Mouse (Mus musculus) lung, adult 2 months (tissue): ENCODE results near the gene Tnfsf12. TPM values are rescaled to one million over a fixed set of nuclear protein-coding genes. Genes with fewer than 3 reads are reported as not detected.
A peak's percentile ranks its signal among the peaks of the same experiment; 100 is the strongest.

Source experiments
- DNase-seq: peaks from one replicate; pipeline ENCODE4 v3.0.0; 2022
- H3K4me1 ChIP-seq: fragments of 200-500 bp; 2 replicates; pipeline ENCODE4 v1.6.1; 2011; ENCODE audit warnings: low read length; ENCODE audit not compliant: control insufficient read depth, insufficient read depth
- H3K4me3 ChIP-seq: fragments of 200-500 bp; replicated peaks from 2 replicates; pipeline ENCODE3; 2011; ENCODE audit warnings: low read depth, mild to moderate bottlenecking, control low read depth, low read length; ENCODE audit errors: extremely low read depth
- CTCF ChIP-seq: fragments of 200-500 bp; IDR thresholded peaks from 2 replicates; pipeline ENCODE4 v1.5.1; 2011; ENCODE audit warnings: mild to moderate bottlenecking, low read length, control low read depth; ENCODE audit not compliant: insufficient read depth
- POLR2A ChIP-seq: fragments of 200-500 bp; IDR thresholded peaks from 2 replicates; pipeline ENCODE4 v1.6.1; 2011; ENCODE audit warnings: low read depth, mild to moderate bottlenecking, control low read depth, low read length, borderline replicate concordance; ENCODE audit errors: extremely low read depth
- WGBS: fragments of 180-500 bp; shearing (Covaris S2); methylation state at CpG from one replicate; pipeline ENCODE4 v1.1.7; 2018; 5-methylcytosine and 5-hydroxymethylcytosine counted together
- polyA plus RNA-seq: library from polyadenylated mRNA; depleted of rRNA; stranded (reverse); fragments of >200 nt; gene quantifications from 2 replicates; pipeline ENCODE4 v1.2.3, GENCODE M21; 2012

Tnfsf12 gene
- polyA plus RNA-seq, 1 experiment = 84.2 TPM

- H3K4me3 ChIP-seq = peak within 1 kb of the TSS; percentile 4
- 37% methylated on average over 7 of the region's 7 CpGs for WGBS
- DNase-seq = no peak
- peaks cover 13% of the 10 kb centered on the region for H3K4me1 ChIP-seq
- TF ChIP-seq CTCF (no peak), POLR2A (no peak)
Measured at GRCm38 (mm10) chr11:69665961-69666664, 29.5 kb downstream of the Tnfsf12 start, which contains the start of gene Cd68. TSS of gene Cd68 (minus strand) at chr11:69666153.

- H3K4me3 ChIP-seq = peak overlapping the region; percentile 4
- H3K4me1 ChIP-seq = peaks cover 9% of the 10 kb centered on the region
- WGBS = 64% methylated on average over 9 of the region's 9 CpGs
- TF ChIP-seq CTCF = no peak
- no peak for TF ChIP-seq POLR2A
- no peak for DNase-seq
Measured at GRCm38 (mm10) chr11:69665457-69665960, 30.1 kb downstream of the Tnfsf12 start.

- no peak for DNase-seq
- Histone ChIP-seq H3K4me3 (no peak overlapping the region), H3K4me1 (peaks cover 7% of the 10 kb centered on the region)
- TF ChIP-seq POLR2A (no peak), CTCF (no peak)
- 87% methylated on average over 7 of the region's 7 CpGs for WGBS
Measured at GRCm38 (mm10) chr11:69664841-69665240, 30.8 kb downstream of the Tnfsf12 start.

- Histone ChIP-seq H3K4me1 (peaks cover 4% of the 10 kb centered on the region), H3K4me3 (no peak overlapping the region)
- no peak for DNase-seq
- TF ChIP-seq CTCF = no peak
- TF ChIP-seq POLR2A = no peak
- WGBS = 69% methylated on average over 6 of the region's 6 CpGs
Measured at GRCm38 (mm10) chr11:69663795-69664194, 31.9 kb downstream of the Tnfsf12 start.

- Histone ChIP-seq H3K4me1 (peaks cover 4% of the 10 kb centered on the region), H3K4me3 (peak overlapping the region; percentile 96)
- no peak for TF ChIP-seq POLR2A
- no peak for TF ChIP-seq CTCF
- DNase-seq = no peak
- WGBS = 62% methylated on average over 13 of the region's 13 CpGs
Measured at GRCm38 (mm10) chr11:69662967-69663671, 32.5 kb downstream of the Tnfsf12 start.

- Histone ChIP-seq H3K4me3 (peak within 1 kb of the TSS; percentile 96), H3K4me1 (peaks cover 4% of the 10 kb centered on the region)
- TF ChIP-seq POLR2A (peak; percentile 92), CTCF (0 out of 2 replicates have a peak, but pooled peaks have one; percentile 23)
- WGBS = under 1% methylated on average over 48 of the region's 48 CpGs
- DNase-seq = peak; percentile 92
Measured at GRCm38 (mm10) chr11:69662213-69662966, 33.3 kb downstream of the Tnfsf12 start, which contains the start of gene Mpdu1. TSS of gene Mpdu1 (minus strand) at chr11:69662642.

GRCm38 (mm10) chr11:69661221-69661881 is 34.3 kb downstream of the Tnfsf12 start:
- peaks cover 4% of the 10 kb centered on the region for H3K4me1 ChIP-seq
- DNase-seq = no peak
- peak overlapping the region; percentile 96 for H3K4me3 ChIP-seq
- WGBS = 54% methylated on average over 3 of the region's 3 CpGs
- TF ChIP-seq CTCF (no peak), POLR2A (no peak)

GRCm38 (mm10) chr11:69657462-69657881 is 38.2 kb downstream of the Tnfsf12 start:
- TF ChIP-seq POLR2A (no peak), CTCF (no peak)
- WGBS = 81% methylated on average over 15 of the region's 15 CpGs
- DNase-seq = no peak
- Histone ChIP-seq H3K4me3 (no peak overlapping the region), H3K4me1 (no peaks in the 10 kb centered on the region)

- peak; percentile 38 for DNase-seq
- Histone ChIP-seq H3K4me1 (no peaks in the 10 kb centered on the region), H3K4me3 (no peak overlapping the region)
- peak; percentile 68 for TF ChIP-seq CTCF
- TF ChIP-seq POLR2A = no peak
- WGBS = 73% methylated on average over 10 of the region's 10 CpGs
Measured at GRCm38 (mm10) chr11:69656617-69657461, 38.8 kb downstream of the Tnfsf12 start.
